Mouse (Mus musculus): ENCODE results near the gene Sorcs3. TPM values are rescaled to one million over a fixed set of nuclear protein-coding genes. Genes with fewer than 3 reads are reported as not detected.

The Sorcs3 gene
- polyA plus RNA-seq, 1 experiment from 2014 or later = 5.3 TPM

GRCm38 (mm10) chr19:48260671-48261070, 54.8 kb downstream of the Sorcs3 start:
- DNase-seq (ENCODE audit: low spot score) (peak; percentile 37), ATAC-seq (peak; percentile 32; the same call in 1 of the 2 replicates)
- Histone ChIP-seq H3K4me1 (ENCODE audit: control insufficient read depth, insufficient read depth, low read length) (no peaks in the 10 kb centered on the region), H3K27me3 (replicated peaks; ENCODE audit: control insufficient read depth, insufficient read depth, low read length) (no peaks in the 10 kb centered on the region), H3K4me3 (ENCODE audit: low read depth, low read length) (no peak overlapping the region), H3K27ac (ENCODE audit: low read depth, low read length) (no peak overlapping the region), H3K4me2 (ENCODE audit: low read length) (no peak overlapping the region), H3K36me3 (ENCODE audit: control insufficient read depth, insufficient read depth, low read length) (no peaks in the 10 kb centered on the region), H3K9me3 (replicated peaks; ENCODE audit: control insufficient read depth, low read length) (no peaks in the 10 kb centered on the region), H3K9ac (ENCODE audit: low read length) (no peak overlapping the region)
- 79% methylated on average over 8 of the region's 8 CpGs for WGBS

- Histone ChIP-seq H3K4me2 (ENCODE audit: low read length) (no peak overlapping the region), H3K27me3 (replicated peaks; ENCODE audit: control insufficient read depth, insufficient read depth, low read length) (no peaks in the 10 kb centered on the region), H3K4me1 (ENCODE audit: control insufficient read depth, insufficient read depth, low read length) (no peaks in the 10 kb centered on the region), H3K9ac (ENCODE audit: low read length) (no peak overlapping the region), H3K4me3 (ENCODE audit: low read depth, low read length) (no peak overlapping the region), H3K27ac (ENCODE audit: low read depth, low read length) (no peak overlapping the region), H3K9me3 (replicated peaks; ENCODE audit: control insufficient read depth, low read length) (no peaks in the 10 kb centered on the region), H3K36me3 (ENCODE audit: control insufficient read depth, insufficient read depth, low read length) (no peaks in the 10 kb centered on the region)
- 53% methylated on average over 5 of the region's 5 CpGs for WGBS
- DNase-seq (ENCODE audit: low spot score) = no peak
- ATAC-seq = no peak
These were observed 57.9 kb downstream of the Sorcs3 start for GRCm38 (mm10) chr19:48263750-48264149.

- ATAC-seq = peak; percentile 35; the same call in 1 of the 2 replicates
- Histone ChIP-seq H3K9ac (ENCODE audit: low read length) (no peak overlapping the region), H3K4me2 (ENCODE audit: low read length) (no peak overlapping the region), H3K4me1 (ENCODE audit: control insufficient read depth, insufficient read depth, low read length) (peaks cover 12% of the 10 kb centered on the region), H3K36me3 (ENCODE audit: control insufficient read depth, insufficient read depth, low read length) (no peaks in the 10 kb centered on the region), H3K27ac (ENCODE audit: low read depth, low read length) (no peak overlapping the region), H3K9me3 (replicated peaks; ENCODE audit: control insufficient read depth, low read length) (no peaks in the 10 kb centered on the region), H3K27me3 (replicated peaks; ENCODE audit: control insufficient read depth, insufficient read depth, low read length) (no peaks in the 10 kb centered on the region), H3K4me3 (ENCODE audit: low read depth, low read length) (no peak overlapping the region)
- WGBS = 47% methylated on average over 8 of the region's 8 CpGs
- DNase-seq (ENCODE audit: low spot score) = peak; percentile 47
These were observed 74.4 kb downstream of the Sorcs3 start for GRCm38 (mm10) chr19:48280273-48280672.

GRCm38 (mm10) chr19:48282250-48282649, 76.4 kb downstream of the Sorcs3 start:
- no peak overlapping the region for H3K9ac ChIP-seq (ENCODE audit: low read length)
- ATAC-seq = peak; percentile 69
- H3K27me3 ChIP-seq (replicated peaks; ENCODE audit: control insufficient read depth, insufficient read depth, low read length) = no peaks in the 10 kb centered on the region
- no peaks in the 10 kb centered on the region for H3K36me3 ChIP-seq (ENCODE audit: control insufficient read depth, insufficient read depth, low read length)
- no peaks in the 10 kb centered on the region for H3K9me3 ChIP-seq (replicated peaks; ENCODE audit: control insufficient read depth, low read length)
- H3K27ac ChIP-seq (ENCODE audit: low read depth, low read length) = no peak overlapping the region
- H3K4me3 ChIP-seq (ENCODE audit: low read depth, low read length) = no peak overlapping the region
- H3K4me1 ChIP-seq (ENCODE audit: control insufficient read depth, insufficient read depth, low read length) = peaks cover 12% of the 10 kb centered on the region
- peak; percentile 66 for DNase-seq (ENCODE audit: low spot score)
- 36% methylated on average over 6 of the region's 6 CpGs for WGBS
- no peak overlapping the region for H3K4me2 ChIP-seq (ENCODE audit: low read length)

- DNase-seq (ENCODE audit: low spot score) (peak; percentile 37), ATAC-seq (peak; percentile 72)
- H3K9ac ChIP-seq (ENCODE audit: low read length) = no peak overlapping the region
- H3K4me3 ChIP-seq (ENCODE audit: low read depth, low read length) = no peak overlapping the region
- 9% methylated on average over 4 of the region's 4 CpGs for WGBS
- no peaks in the 10 kb centered on the region for H3K36me3 ChIP-seq (ENCODE audit: control insufficient read depth, insufficient read depth, low read length)
- peaks cover 12% of the 10 kb centered on the region for H3K4me1 ChIP-seq (ENCODE audit: control insufficient read depth, insufficient read depth, low read length)
- H3K27ac ChIP-seq (ENCODE audit: low read depth, low read length) = no peak overlapping the region
- H3K9me3 ChIP-seq (replicated peaks; ENCODE audit: control insufficient read depth, low read length) = no peaks in the 10 kb centered on the region
- H3K27me3 ChIP-seq (replicated peaks; ENCODE audit: control insufficient read depth, insufficient read depth, low read length) = no peaks in the 10 kb centered on the region
- H3K4me2 ChIP-seq (ENCODE audit: low read length) = no peak overlapping the region
These were observed 77.4 kb downstream of the Sorcs3 start for GRCm38 (mm10) chr19:48283217-48283616.

- H3K36me3 ChIP-seq (ENCODE audit: control insufficient read depth, insufficient read depth, low read length) = no peaks in the 10 kb centered on the region
- no peak overlapping the region for H3K4me3 ChIP-seq (ENCODE audit: low read depth, low read length)
- WGBS = 58% methylated on average over 10 of the region's 10 CpGs
- peak; percentile 63 for DNase-seq (ENCODE audit: low spot score)
- no peak overlapping the region for H3K9ac ChIP-seq (ENCODE audit: low read length)
- no peaks in the 10 kb centered on the region for H3K9me3 ChIP-seq (replicated peaks; ENCODE audit: control insufficient read depth, low read length)
- peak; percentile 35; the same call in 1 of the 2 replicates for ATAC-seq
- H3K27me3 ChIP-seq (replicated peaks; ENCODE audit: control insufficient read depth, insufficient read depth, low read length) = no peaks in the 10 kb centered on the region
- no peak overlapping the region for H3K27ac ChIP-seq (ENCODE audit: low read depth, low read length)
- H3K4me2 ChIP-seq (ENCODE audit: low read length) = no peak overlapping the region
- peaks cover 12% of the 10 kb centered on the region for H3K4me1 ChIP-seq (ENCODE audit: control insufficient read depth, insufficient read depth, low read length)
These were observed 79.9 kb downstream of the Sorcs3 start for GRCm38 (mm10) chr19:48285602-48286225.

GRCm38 (mm10) chr19:48294251-48294650, 88.4 kb downstream of the Sorcs3 start:
- WGBS = 92% methylated on average over 2 of the region's 2 CpGs
- no peak for ATAC-seq
- Histone ChIP-seq H3K36me3 (ENCODE audit: control insufficient read depth, insufficient read depth, low read length) (no peaks in the 10 kb centered on the region), H3K9ac (ENCODE audit: low read length) (no peak overlapping the region), H3K4me2 (ENCODE audit: low read length) (no peak overlapping the region), H3K4me3 (ENCODE audit: low read depth, low read length) (no peak overlapping the region), H3K4me1 (ENCODE audit: control insufficient read depth, insufficient read depth, low read length) (no peaks in the 10 kb centered on the region), H3K27me3 (replicated peaks; ENCODE audit: control insufficient read depth, insufficient read depth, low read length) (no peaks in the 10 kb centered on the region), H3K27ac (ENCODE audit: low read depth, low read length) (no peak overlapping the region), H3K9me3 (replicated peaks; ENCODE audit: control insufficient read depth, low read length) (no peaks in the 10 kb centered on the region)
- DNase-seq (ENCODE audit: low spot score) = no peak

- peaks cover 8% of the 10 kb centered on the region for H3K4me1 ChIP-seq (ENCODE audit: control insufficient read depth, insufficient read depth, low read length)
- DNase-seq (ENCODE audit: low spot score) = no peak
- H3K27me3 ChIP-seq (replicated peaks; ENCODE audit: control insufficient read depth, insufficient read depth, low read length) = no peaks in the 10 kb centered on the region
- H3K27ac ChIP-seq (ENCODE audit: low read depth, low read length) = no peak overlapping the region
- H3K9ac ChIP-seq (ENCODE audit: low read length) = no peak overlapping the region
- no peak overlapping the region for H3K4me3 ChIP-seq (ENCODE audit: low read depth, low read length)
- H3K4me2 ChIP-seq (ENCODE audit: low read length) = no peak overlapping the region
- H3K9me3 ChIP-seq (replicated peaks; ENCODE audit: control insufficient read depth, low read length) = no peaks in the 10 kb centered on the region
- H3K36me3 ChIP-seq (ENCODE audit: control insufficient read depth, insufficient read depth, low read length) = no peaks in the 10 kb centered on the region
- no peak for ATAC-seq
- WGBS = 73% methylated on average over 2 of the region's 2 CpGs
These were observed 92.6 kb downstream of the Sorcs3 start for GRCm38 (mm10) chr19:48298384-48298783.

GRCm38 (mm10) chr19:48300440-48301231, 94.8 kb downstream of the Sorcs3 start:
- peak; percentile 64 for DNase-seq (ENCODE audit: low spot score)
- peak overlapping the region; percentile 52; the same call in 1 of the 2 replicates for H3K27ac ChIP-seq (ENCODE audit: low read depth, low read length)
- no peaks in the 10 kb centered on the region for H3K27me3 ChIP-seq (replicated peaks; ENCODE audit: control insufficient read depth, insufficient read depth, low read length)
- peak; percentile 77; the same call in 1 of the 2 replicates for ATAC-seq
- no peaks in the 10 kb centered on the region for H3K9me3 ChIP-seq (replicated peaks; ENCODE audit: control insufficient read depth, low read length)
- peak overlapping the region; percentile 28; the same call in 1 of the 2 replicates for H3K4me2 ChIP-seq (ENCODE audit: low read length)
- no peak overlapping the region for H3K9ac ChIP-seq (ENCODE audit: low read length)
- peaks cover 8% of the 10 kb centered on the region for H3K4me1 ChIP-seq (ENCODE audit: control insufficient read depth, insufficient read depth, low read length)
- H3K4me3 ChIP-seq (ENCODE audit: low read depth, low read length) = no peak overlapping the region
- 9% methylated on average over 14 of the region's 14 CpGs for WGBS
- no peaks in the 10 kb centered on the region for H3K36me3 ChIP-seq (ENCODE audit: control insufficient read depth, insufficient read depth, low read length)
